Mouse (Mus musculus) R1 (cell line): ENCODE data around the gene Armc6.
"Not testable (repeated sequence)": the region's sequence is repeated elsewhere in the genome, so short reads cannot be mapped to it uniquely, and the experiment has no call there.

ENCODE experiments used
- DNase-seq: peaks from one replicate; pipeline ENCODE4 v3.0.0-alpha.2; 2018; ENCODE audit warnings: low read depth, low spot score

Gene Armc6

GRCm38 (mm10) chr8:70230837-70231236, 3.4 kb downstream of the Armc6 start:
- no peak for DNase-seq

- peak; percentile 84 for DNase-seq
These were observed 6.3 kb downstream of the Armc6 start for GRCm38 (mm10) chr8:70227997-70228396.

GRCm38 (mm10) chr8:70223341-70223740, 10.9 kb downstream of the Armc6 start:
- DNase-seq, result no peak

- DNase-seq, result no peak
These were observed 12.2 kb downstream of the Armc6 start for GRCm38 (mm10) chr8:70222041-70222440.

- no peak for DNase-seq
These were observed 13.4 kb downstream of the Armc6 start for GRCm38 (mm10) chr8:70220911-70221310.

- no peak for DNase-seq
These were observed 13.9 kb downstream of the Armc6 start for GRCm38 (mm10) chr8:70220236-70220840.

GRCm38 (mm10) chr8:70219107-70219684, 15.1 kb downstream of the Armc6 start:
- no peak for DNase-seq

GRCm38 (mm10) chr8:70217441-70217840, 16.8 kb downstream of the Armc6 start:
- DNase-seq, result no peak

GRCm38 (mm10) chr8:70216566-70216965, 17.7 kb downstream of the Armc6 start:
- DNase-seq, result no peak

- not testable (repeated sequence) for DNase-seq
These were observed 18.1 kb downstream of the Armc6 start for GRCm38 (mm10) chr8:70216161-70216560.

GRCm38 (mm10) chr8:70215092-70215491, 19.2 kb downstream of the Armc6 start:
- DNase-seq, result no peak

GRCm38 (mm10) chr8:70214411-70214810, 19.9 kb downstream of the Armc6 start:
- DNase-seq, result no peak

GRCm38 (mm10) chr8:70212112-70213055, 21.9 kb downstream of the Armc6 start, which contains the start of gene Slc25a42:
Gene Slc25a42, minus strand, starts transcription at chr8:70212305.
- DNase-seq, result peak; percentile 100

GRCm38 (mm10) chr8:70211726-70212111, 22.5 kb downstream of the Armc6 start:
- DNase-seq, result no peak

GRCm38 (mm10) chr8:70211275-70211674, 23.0 kb downstream of the Armc6 start:
- DNase-seq, result no peak

GRCm38 (mm10) chr8:70210538-70210937, 23.7 kb downstream of the Armc6 start:
- DNase-seq, result peak; percentile 67

- DNase-seq, result no peak
These were observed 26.1 kb downstream of the Armc6 start for GRCm38 (mm10) chr8:70208130-70208529.

GRCm38 (mm10) chr8:70204757-70205156, 29.5 kb downstream of the Armc6 start:
- DNase-seq, result no peak

- DNase-seq, result no peak
These were observed 31.2 kb downstream of the Armc6 start for GRCm38 (mm10) chr8:70203072-70203471.

- no peak for DNase-seq
These were observed 32.8 kb downstream of the Armc6 start for GRCm38 (mm10) chr8:70201417-70201816.

- no peak for DNase-seq
These were observed 34.1 kb downstream of the Armc6 start for GRCm38 (mm10) chr8:70200098-70200681.

GRCm38 (mm10) chr8:70197603-70198002, 36.7 kb downstream of the Armc6 start:
- no peak for DNase-seq
